Mouse (Mus musculus): ENCODE results near the gene Apbb2. TPM values are rescaled to one million over a fixed set of nuclear protein-coding genes. Genes with fewer than 3 reads are reported as not detected.

The Apbb2 gene
- polyA plus RNA-seq, 1 experiment from 2014 or later = 38.0 TPM

DNA sequence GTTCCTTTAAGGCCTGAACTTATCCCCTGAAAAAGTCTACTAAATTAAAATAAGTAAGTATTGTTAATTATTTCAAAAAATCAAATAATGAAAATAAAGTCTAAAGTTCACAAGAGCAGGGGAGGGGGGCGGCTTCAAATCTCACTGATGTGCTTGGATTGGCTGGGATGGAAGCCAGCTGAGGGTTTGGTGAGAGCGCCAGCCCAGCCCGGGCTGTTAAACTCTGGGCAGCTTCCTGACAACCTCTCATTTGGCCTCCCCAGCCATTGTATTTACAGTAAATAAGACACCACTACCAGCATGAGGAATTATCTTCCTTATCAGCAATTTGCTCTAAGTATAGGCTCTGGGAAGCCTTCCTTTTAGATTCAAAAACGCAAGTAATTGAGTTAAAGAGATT lies 77.2 kb downstream of the Apbb2 start:
- H3K27me3 ChIP-seq = no peaks in the 10 kb centered on the region
- no peak for TF ChIP-seq CTCF (IDR thresholded peaks at IDR 0.05)
- in situ Hi-C loops (cut with MboI; ENCODE audit: low pct_unique_long_range_greater_than_20kb) = no loop called here
- DNase-seq (ENCODE audit: low read depth, low spot score) = no peak
- ATAC-seq = no peak
- ChIA-PET POLR2A (interaction anchor here (0.5 kb wide), 1 partner anchor 49 kb away, joined by 6 read pairs; no protein-coding TSS in a partner anchor), CTCF (no interaction called here)

DNA sequence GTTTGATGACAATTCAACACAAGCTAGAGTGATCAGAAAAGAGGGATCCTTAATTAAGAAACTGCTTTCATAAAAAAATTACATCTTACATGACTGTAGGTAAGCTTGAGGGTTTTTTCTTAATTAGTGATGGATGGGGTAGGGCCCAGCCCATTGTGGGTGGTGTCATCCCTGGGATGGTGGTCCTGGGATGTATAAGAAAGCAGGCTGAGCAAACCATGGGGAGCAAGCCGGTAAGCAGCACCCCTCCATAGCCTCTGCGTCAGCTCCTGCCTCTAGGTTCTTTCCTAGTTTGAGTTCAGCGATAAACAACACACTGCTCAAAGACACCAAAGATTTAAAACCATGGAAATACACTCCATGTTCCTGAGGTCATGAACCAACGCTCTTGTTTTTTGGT lies 78.3 kb downstream of the Apbb2 start:
- CTCF ChIA-PET = interaction anchor here (0.7 to 1.4 kb wide), 3 partner anchors 8 to 78 kb away, joined by 3 to 4 read pairs (median 3); partner anchors contain the start of gene Apbb2
- DNase-seq (ENCODE audit: low read depth, low spot score) (no peak), ATAC-seq (no peak)
- POLR2A ChIA-PET = no interaction called here
- TF ChIP-seq CTCF (IDR thresholded peaks at IDR 0.05) = no peak
- no peaks in the 10 kb centered on the region for H3K27me3 ChIP-seq
- in situ Hi-C loops (cut with MboI; ENCODE audit: low pct_unique_long_range_greater_than_20kb) = no loop called here

DNA sequence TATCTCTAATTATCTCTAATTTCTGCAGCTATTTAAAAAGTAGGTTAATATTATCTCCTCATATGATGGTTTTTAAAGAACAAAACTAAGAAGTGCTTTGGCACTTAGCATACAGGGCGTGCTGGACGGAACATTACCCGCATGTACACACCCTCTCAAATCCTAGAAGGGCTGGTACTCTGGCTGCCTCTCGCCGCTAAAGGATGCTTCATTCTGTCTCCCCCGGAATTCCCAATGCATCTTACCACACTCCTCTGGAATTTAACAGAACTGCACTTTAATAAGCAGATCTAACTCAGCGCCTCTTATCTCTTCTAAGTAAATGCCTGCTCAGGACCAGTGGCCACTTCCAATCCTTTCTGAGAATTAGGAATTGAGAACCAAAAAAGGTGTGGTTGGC lies 80.8 kb downstream of the Apbb2 start:
- DNase-seq (ENCODE audit: low read depth, low spot score) (no peak), ATAC-seq (no peak)
- CTCF ChIA-PET = interaction anchor here (1.2 to 1.3 kb wide), 2 partner anchors 23 to 64 kb away, joined by 3 read pairs; no protein-coding TSS in a partner anchor
- POLR2A ChIA-PET = no interaction called here
- in situ Hi-C loops (cut with MboI; ENCODE audit: low pct_unique_long_range_greater_than_20kb) = no loop called here
- no peaks in the 10 kb centered on the region for H3K27me3 ChIP-seq
- no peak for TF ChIP-seq CTCF (IDR thresholded peaks at IDR 0.05)

GRCm38 (mm10) chr5:66536696-66537358 lies 81.8 kb downstream of the Apbb2 start:
- CTCF ChIA-PET = interaction anchor here (0.6 to 1.2 kb wide), 4 partner anchors 9 to 63 kb away, joined by 3 read pairs; no protein-coding TSS in a partner anchor
- in situ Hi-C loops (cut with MboI; ENCODE audit: low pct_unique_long_range_greater_than_20kb) = no loop called here
- POLR2A ChIA-PET = no interaction called here
- no peak for DNase-seq (ENCODE audit: low read depth, low spot score)
- ATAC-seq = no peak
- TF ChIP-seq CTCF (IDR thresholded peaks at IDR 0.05) = no peak
- no peaks in the 10 kb centered on the region for H3K27me3 ChIP-seq

DNA sequence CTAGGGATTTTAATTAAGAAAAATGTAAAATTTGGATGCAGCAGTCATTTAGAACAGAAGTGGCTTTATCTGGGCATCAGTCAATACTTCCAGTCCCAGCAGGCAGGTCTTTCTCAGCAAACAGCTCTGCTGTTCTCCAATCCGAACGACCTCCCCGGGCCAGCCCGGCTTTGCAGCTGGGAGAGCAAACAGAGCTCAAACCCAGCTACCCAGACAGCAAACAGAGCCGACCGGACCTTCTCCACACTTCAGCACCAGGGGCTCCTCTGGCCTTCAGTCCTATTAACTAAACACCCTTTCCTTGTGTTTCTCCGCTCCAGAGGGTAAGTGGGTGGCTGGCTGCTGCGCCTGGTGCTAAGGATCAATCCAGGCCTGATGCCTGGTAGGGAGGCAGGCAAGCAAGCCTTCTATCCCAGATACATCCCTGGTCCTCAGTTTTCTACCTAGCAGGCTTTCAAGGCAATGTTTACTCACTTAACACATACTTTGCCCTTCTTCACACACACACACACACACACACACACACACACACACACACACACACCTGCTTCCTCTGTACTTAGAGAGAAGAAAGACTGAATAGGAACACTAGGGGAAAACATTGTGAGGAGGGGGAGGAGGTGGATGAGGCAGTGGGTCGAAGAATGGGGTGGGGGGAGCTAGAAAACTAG lies 82.9 kb downstream of the Apbb2 start:
- H3K27me3 ChIP-seq = no peaks in the 10 kb centered on the region
- DNase-seq (ENCODE audit: low read depth, low spot score) (no peak), ATAC-seq (no peak)
- ChIA-PET POLR2A (no interaction called here), CTCF (interaction anchor here (0.8 kb wide), 1 partner anchor 8 kb away, joined by 3 read pairs; no protein-coding TSS in a partner anchor)
- no peak for TF ChIP-seq CTCF (IDR thresholded peaks at IDR 0.05)
- in situ Hi-C loops (cut with MboI; ENCODE audit: low pct_unique_long_range_greater_than_20kb) = no loop called here

GRCm38 (mm10) chr5:66533711-66534425 lies 84.7 kb downstream of the Apbb2 start:
- DNase-seq (ENCODE audit: low read depth, low spot score) (no peak), ATAC-seq (no peak)
- in situ Hi-C loops (cut with MboI; ENCODE audit: low pct_unique_long_range_greater_than_20kb) = no loop called here
- no peak for TF ChIP-seq CTCF (IDR thresholded peaks at IDR 0.05)
- POLR2A ChIA-PET = interaction anchor here (0.5 kb wide), 1 partner anchor 692 kb away, joined by 3 read pairs; no protein-coding TSS in a partner anchor
- H3K27me3 ChIP-seq = no peaks in the 10 kb centered on the region
- CTCF ChIA-PET = interaction anchor here (1.3 kb wide), 1 partner anchor 9 kb away, joined by 3 read pairs; no protein-coding TSS in a partner anchor

GRCm38 (mm10) chr5:66532827-66533226 lies 85.8 kb downstream of the Apbb2 start:
- DNase-seq (ENCODE audit: low read depth, low spot score) (no peak), ATAC-seq (no peak)
- CTCF ChIA-PET = interaction anchor here (1.3 kb wide), 1 partner anchor 10 kb away, joined by 3 read pairs; no protein-coding TSS in a partner anchor
- no peak for TF ChIP-seq CTCF (IDR thresholded peaks at IDR 0.05)
- in situ Hi-C loops (cut with MboI; ENCODE audit: low pct_unique_long_range_greater_than_20kb) = no loop called here
- no peaks in the 10 kb centered on the region for H3K27me3 ChIP-seq
- POLR2A ChIA-PET = interaction anchor here (0.7 kb wide), 1 partner anchor 24 kb away, joined by 3 read pairs; no protein-coding TSS in a partner anchor

- CTCF ChIA-PET = no interaction called here
Measured at GRCm38 (mm10) chr5:66530361-66530760, 88.2 kb downstream of the Apbb2 start.

GRCm38 (mm10) chr5:66529631-66530030 lies 89.0 kb downstream of the Apbb2 start:
- in situ Hi-C loops (cut with MboI; ENCODE audit: low pct_unique_long_range_greater_than_20kb) = no loop called here
- TF ChIP-seq CTCF (IDR thresholded peaks at IDR 0.05) = no peak
- ChIA-PET POLR2A (no interaction called here), CTCF (no interaction called here)
- DNase-seq (ENCODE audit: low read depth, low spot score) (no peak), ATAC-seq (no peak)
- H3K27me3 ChIP-seq = no peaks in the 10 kb centered on the region

More at GRCm38 (mm10) chr5:66530361-66530760, 88.2 kb downstream of the Apbb2 start:
- POLR2A ChIA-PET = interaction anchor here (0.6 kb wide), 1 partner anchor 385 kb away, joined by 12 read pairs; no protein-coding TSS in a partner anchor
- ATAC-seq (no peak), DNase-seq (ENCODE audit: low read depth, low spot score) (no peak)
- H3K27me3 ChIP-seq = no peaks in the 10 kb centered on the region
- TF ChIP-seq CTCF (IDR thresholded peaks at IDR 0.05) = no peak
- in situ Hi-C loops (cut with MboI; ENCODE audit: low pct_unique_long_range_greater_than_20kb) = no loop called here

- in situ Hi-C loops (cut with MboI; ENCODE audit: low pct_unique_long_range_greater_than_20kb) = no loop called here
- ChIA-PET CTCF (interaction anchor here (1.1 to 1.8 kb wide), 2 partner anchors 9 to 11 kb away, joined by 3 to 5 read pairs; no protein-coding TSS in a partner anchor), POLR2A (no interaction called here)
- ATAC-seq (no peak), DNase-seq (ENCODE audit: low read depth, low spot score) (no peak)
- H3K27me3 ChIP-seq = no peaks in the 10 kb centered on the region
- no peak for TF ChIP-seq CTCF (IDR thresholded peaks at IDR 0.05)
Measured at GRCm38 (mm10) chr5:66528567-66528966, 90.0 kb downstream of the Apbb2 start.
